Mouse (Mus musculus) liver, embryonic 12.5 days (tissue): ENCODE measurements around the gene Tmbim6. TPM values are rescaled to one million over a fixed set of nuclear protein-coding genes. Genes with fewer than 3 reads are reported as not detected.

Source experiments
- ATAC-seq: fragments of 200-750 bp; cut with Nextera tagmentation; 2 replicates; pipeline ENCODE4 v1.8.0; 2017; ENCODE audit warnings: moderate number of reproducible peaks, mild to moderate bottlenecking, moderate library complexity
- H3K27ac ChIP-seq: fragments of 300-500 bp; sonication (generic); 2 replicates; pipeline ENCODE4 v1.5.1; 2016; ENCODE audit warnings: mild to moderate bottlenecking
- H3K27me3 ChIP-seq: fragments of 300-500 bp; sonication (generic); replicated peaks from 2 replicates; pipeline ENCODE4 v1.6.1; 2016; ENCODE audit warnings: mild to moderate bottlenecking, moderate library complexity
- H3K36me3 ChIP-seq: fragments of 300-500 bp; sonication (generic); 2 replicates; pipeline ENCODE4 v1.6.1; 2016; ENCODE audit warnings: mild to moderate bottlenecking, moderate library complexity
- H3K4me1 ChIP-seq: fragments of 300-500 bp; sonication (generic); 2 replicates; pipeline ENCODE4 v1.6.1; 2016
- H3K4me2 ChIP-seq: fragments of 300-500 bp; sonication (generic); 2 replicates; pipeline ENCODE4 v1.6.1; 2016; ENCODE audit warnings: mild to moderate bottlenecking, moderate library complexity
- H3K4me3 ChIP-seq: fragments of 300-500 bp; sonication (generic); 2 replicates; pipeline ENCODE4 v1.5.1; 2016; ENCODE audit warnings: mild to moderate bottlenecking, moderate library complexity
- H3K9ac ChIP-seq: fragments of 300-500 bp; sonication (generic); 2 replicates; pipeline ENCODE4 v1.6.1; 2016; ENCODE audit warnings: mild to moderate bottlenecking, moderate library complexity
- H3K9me3 ChIP-seq: fragments of 300-500 bp; sonication (generic); replicated peaks from 2 replicates; pipeline ENCODE4 v1.6.1; 2016; ENCODE audit warnings: mild to moderate bottlenecking, moderate library complexity
- WGBS: fragments of 180-500 bp; shearing (Covaris S2); methylation state at CpG from one replicate; pipeline ENCODE4 v1.1.7; 2016; ENCODE audit not compliant: insufficient replicate concordance; 5-methylcytosine and 5-hydroxymethylcytosine counted together
- polyA plus RNA-seq: library from polyadenylated mRNA; unstranded; fragments of >200 nt; fragmentation: Nextera tagmentation; extraction: Ambion mirVana; gene quantifications from 2 replicates; pipeline ENCODE4 v1.2.1, GENCODE M21; 2016

Gene Tmbim6
- 199 and 201 TPM in 2 replicates for polyA plus RNA-seq

DNA sequence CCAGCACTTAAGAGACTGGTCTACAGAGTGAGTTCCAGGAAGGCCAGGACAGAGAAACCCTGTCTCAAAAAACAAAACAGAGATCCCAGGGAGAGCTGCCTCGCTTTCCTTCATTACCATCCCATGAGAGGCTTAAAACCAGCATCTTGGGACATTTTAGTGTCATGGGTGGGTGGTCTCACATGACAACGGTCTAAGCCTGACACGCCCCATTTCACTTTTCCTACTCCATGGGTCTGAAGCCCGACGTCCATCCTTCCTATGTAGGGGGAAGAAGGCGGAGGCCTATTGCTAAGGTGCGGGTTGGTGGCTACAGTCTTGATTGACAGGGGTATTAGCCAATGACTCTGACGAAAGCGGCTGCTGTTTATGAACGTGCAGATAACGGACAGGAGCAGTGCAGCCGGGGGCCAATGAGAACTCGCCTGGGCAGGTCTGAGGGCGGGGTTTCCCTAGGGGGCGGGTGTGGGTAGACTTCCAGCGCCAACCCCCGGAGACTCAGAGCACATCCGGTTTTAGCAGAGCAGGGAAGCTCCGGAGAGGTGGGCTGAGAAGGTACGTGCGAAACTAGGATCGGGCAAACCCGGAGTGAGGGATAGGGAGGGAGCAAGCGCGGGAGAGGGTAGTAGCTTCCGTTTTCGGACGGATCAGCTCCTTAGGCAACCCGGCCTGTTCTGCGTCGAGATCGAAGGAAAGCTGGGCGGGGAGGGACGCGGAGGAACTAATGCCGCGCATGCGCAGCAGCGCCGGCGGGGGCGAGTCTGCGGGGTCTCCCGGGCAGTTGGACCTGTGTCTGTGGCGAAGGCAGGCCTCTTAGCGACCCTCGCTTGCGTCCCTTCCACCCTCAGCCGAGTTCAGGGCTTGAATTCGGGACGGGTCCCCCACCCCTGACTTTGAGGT is at the start of gene Tmbim6:
TSS of gene Tmbim6 (plus strand) at position 397 of the 900 bp plus-strand sequence.
- peak within 1 kb of the TSS; percentile 80 for H3K4me2 ChIP-seq
- under 1% methylated on average over 51 of the region's 51 CpGs for WGBS
- no peaks in the 10 kb centered on the region for H3K36me3 ChIP-seq
- H3K4me1 ChIP-seq, result peaks cover 63% of the 10 kb centered on the region
- no peaks in the 10 kb centered on the region for H3K27me3 ChIP-seq
- H3K4me3 ChIP-seq, result peak within 1 kb of the TSS; percentile 87
- peak within 1 kb of the TSS; percentile 88 for H3K9ac ChIP-seq
- no peaks in the 10 kb centered on the region for H3K9me3 ChIP-seq
- H3K27ac ChIP-seq, result peak within 1 kb of the TSS; percentile 95
- ATAC-seq, result peak; percentile 97

- no peak overlapping the region for H3K4me3 ChIP-seq
- no peak overlapping the region for H3K27ac ChIP-seq
- no peaks in the 10 kb centered on the region for H3K9me3 ChIP-seq
- peaks cover 65% of the 10 kb centered on the region for H3K4me1 ChIP-seq
- no peak overlapping the region for H3K9ac ChIP-seq
- H3K36me3 ChIP-seq, result no peaks in the 10 kb centered on the region
- ATAC-seq, result no peak
- H3K27me3 ChIP-seq, result peaks cover 22% of the 10 kb centered on the region
- 36% methylated on average over 5 of the region's 5 CpGs for WGBS
- H3K4me2 ChIP-seq, result no peak overlapping the region
These were observed 49.1 kb upstream of the Tmbim6 start for GRCm38 (mm10) chr15:99343414-99344147.

- Histone ChIP-seq H3K27me3 (peaks cover 22% of the 10 kb centered on the region), H3K4me3 (no peak overlapping the region), H3K27ac (no peak overlapping the region), H3K9ac (no peak overlapping the region), H3K4me2 (no peak overlapping the region), H3K9me3 (no peaks in the 10 kb centered on the region), H3K4me1 (peaks cover 60% of the 10 kb centered on the region), H3K36me3 (no peaks in the 10 kb centered on the region)
- 58% methylated on average over 8 of the region's 8 CpGs for WGBS
- ATAC-seq, result no peak
These were observed 48.4 kb upstream of the Tmbim6 start for GRCm38 (mm10) chr15:99344148-99344870.

DNA sequence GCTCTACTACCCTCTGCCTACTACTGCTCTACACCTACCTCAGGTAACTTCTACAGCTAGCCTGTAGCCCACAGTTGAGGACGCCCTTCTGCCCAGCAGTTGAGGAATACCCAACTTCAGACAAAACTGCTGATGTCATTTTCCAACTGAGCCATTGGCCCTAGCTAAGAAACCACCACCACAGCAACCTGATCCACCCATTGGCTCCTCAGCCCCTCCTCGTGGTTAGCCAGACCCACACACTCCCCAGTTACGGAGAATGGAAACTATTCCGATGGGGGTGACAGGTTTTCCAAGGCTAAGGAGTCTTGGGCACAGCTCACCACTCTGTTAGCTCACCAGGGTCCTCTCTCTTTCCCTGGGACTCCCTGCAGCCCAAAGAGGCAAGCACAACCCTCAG is 47.7 kb upstream of the Tmbim6 start:
- ATAC-seq, result no peak
- Histone ChIP-seq H3K9ac (no peak overlapping the region), H3K4me1 (peaks cover 54% of the 10 kb centered on the region), H3K36me3 (no peaks in the 10 kb centered on the region), H3K4me2 (no peak overlapping the region), H3K27ac (no peak overlapping the region), H3K27me3 (peaks cover 22% of the 10 kb centered on the region), H3K9me3 (no peaks in the 10 kb centered on the region), H3K4me3 (no peak overlapping the region)
- 54% methylated on average over 4 of the region's 4 CpGs for WGBS

DNA sequence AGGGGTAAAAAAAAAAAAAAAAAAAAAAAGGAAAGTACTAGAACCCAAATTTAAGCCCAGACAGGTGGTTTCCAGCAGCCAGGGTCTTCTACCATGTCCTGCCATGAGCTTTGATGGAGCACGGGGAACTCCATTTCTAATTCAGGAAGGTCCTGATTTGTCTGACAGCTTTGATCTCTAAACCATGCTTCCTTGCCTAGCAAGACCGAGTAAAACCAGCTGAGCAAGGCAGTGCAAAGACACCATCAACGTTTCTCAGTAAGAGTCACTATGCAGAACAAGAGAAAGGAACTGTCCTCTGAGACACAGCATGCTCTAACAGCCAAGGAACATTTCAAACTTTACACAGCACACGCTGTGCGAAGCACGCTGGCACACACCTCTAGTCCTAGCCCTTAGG is 41.1 kb upstream of the Tmbim6 start:
- H3K4me1 ChIP-seq, result no peaks in the 10 kb centered on the region
- no peak overlapping the region for H3K4me3 ChIP-seq
- no peaks in the 10 kb centered on the region for H3K9me3 ChIP-seq
- H3K4me2 ChIP-seq, result no peak overlapping the region
- H3K27me3 ChIP-seq, result no peaks in the 10 kb centered on the region
- H3K9ac ChIP-seq, result no peak overlapping the region
- no peak for ATAC-seq
- no peak overlapping the region for H3K27ac ChIP-seq
- 52% methylated on average over 6 of the region's 6 CpGs for WGBS
- no peaks in the 10 kb centered on the region for H3K36me3 ChIP-seq

GRCm38 (mm10) chr15:99352306-99352705 is 40.4 kb upstream of the Tmbim6 start:
- WGBS, result 31% methylated on average over 5 of the region's 5 CpGs
- Histone ChIP-seq H3K27me3 (no peaks in the 10 kb centered on the region), H3K9me3 (no peaks in the 10 kb centered on the region), H3K9ac (no peak overlapping the region), H3K4me2 (no peak overlapping the region), H3K27ac (no peak overlapping the region), H3K4me1 (no peaks in the 10 kb centered on the region), H3K4me3 (no peak overlapping the region), H3K36me3 (no peaks in the 10 kb centered on the region)
- ATAC-seq, result no peak

- ATAC-seq, result no peak
- no peak overlapping the region for H3K27ac ChIP-seq
- H3K4me1 ChIP-seq, result no peaks in the 10 kb centered on the region
- H3K4me2 ChIP-seq, result no peak overlapping the region
- WGBS, result 56% methylated on average over 6 of the region's 6 CpGs
- no peak overlapping the region for H3K4me3 ChIP-seq
- H3K36me3 ChIP-seq, result no peaks in the 10 kb centered on the region
- H3K9ac ChIP-seq, result no peak overlapping the region
- H3K27me3 ChIP-seq, result no peaks in the 10 kb centered on the region
- H3K9me3 ChIP-seq, result no peaks in the 10 kb centered on the region
These were observed 37.0 kb upstream of the Tmbim6 start for GRCm38 (mm10) chr15:99355660-99356059.

DNA sequence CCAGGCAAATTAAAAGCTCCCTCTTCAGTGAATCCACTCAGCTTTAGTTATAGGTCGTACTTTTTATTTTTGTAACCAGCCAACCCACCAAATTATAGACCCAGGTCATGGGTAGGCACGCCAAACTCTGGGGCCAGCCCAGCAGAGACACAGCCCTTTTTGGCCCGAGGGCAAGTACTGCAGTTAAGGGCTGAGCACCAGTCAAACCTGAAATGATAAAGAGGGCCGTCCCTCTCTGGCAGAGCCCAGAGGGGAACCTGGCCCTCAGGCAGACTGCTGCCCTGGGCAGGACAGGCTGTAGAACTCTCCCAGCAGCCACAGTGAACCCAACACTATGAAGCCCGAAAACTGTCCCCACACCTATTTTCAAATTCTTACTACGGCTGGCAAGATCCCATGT is 36.2 kb upstream of the Tmbim6 start:
- Histone ChIP-seq H3K4me2 (no peak overlapping the region), H3K36me3 (no peaks in the 10 kb centered on the region), H3K4me3 (no peak overlapping the region), H3K27me3 (no peaks in the 10 kb centered on the region), H3K9me3 (no peaks in the 10 kb centered on the region), H3K9ac (no peak overlapping the region), H3K4me1 (no peaks in the 10 kb centered on the region), H3K27ac (no peak overlapping the region)
- WGBS, result 57% methylated on average over 6 of the region's 6 CpGs
- no peak for ATAC-seq

DNA sequence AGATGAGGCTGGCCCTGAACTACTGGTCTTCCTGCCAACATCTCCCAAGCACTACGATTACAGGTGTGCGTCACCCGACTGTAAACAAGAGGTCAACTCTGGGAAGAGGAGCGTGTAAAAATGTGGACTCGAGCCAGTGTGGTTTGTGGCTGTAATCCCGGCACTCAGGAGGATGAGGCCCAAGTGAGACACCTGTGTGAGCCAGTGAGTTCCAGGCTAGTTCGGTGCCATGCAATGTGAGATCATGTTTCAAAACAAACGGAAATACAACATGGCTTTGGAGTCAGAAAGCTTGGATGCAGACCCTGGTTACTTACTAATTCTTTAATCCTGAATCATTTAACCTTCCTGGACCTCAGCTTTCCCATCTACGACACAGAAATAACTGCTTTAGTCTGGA is 33.7 kb upstream of the Tmbim6 start:
- no peak overlapping the region for H3K4me3 ChIP-seq
- no peak overlapping the region for H3K4me2 ChIP-seq
- no peak overlapping the region for H3K9ac ChIP-seq
- ATAC-seq, result no peak
- WGBS, result 75% methylated on average over 9 of the region's 9 CpGs
- no peak overlapping the region for H3K27ac ChIP-seq
- no peaks in the 10 kb centered on the region for H3K27me3 ChIP-seq
- no peaks in the 10 kb centered on the region for H3K36me3 ChIP-seq
- no peaks in the 10 kb centered on the region for H3K4me1 ChIP-seq
- no peaks in the 10 kb centered on the region for H3K9me3 ChIP-seq

DNA sequence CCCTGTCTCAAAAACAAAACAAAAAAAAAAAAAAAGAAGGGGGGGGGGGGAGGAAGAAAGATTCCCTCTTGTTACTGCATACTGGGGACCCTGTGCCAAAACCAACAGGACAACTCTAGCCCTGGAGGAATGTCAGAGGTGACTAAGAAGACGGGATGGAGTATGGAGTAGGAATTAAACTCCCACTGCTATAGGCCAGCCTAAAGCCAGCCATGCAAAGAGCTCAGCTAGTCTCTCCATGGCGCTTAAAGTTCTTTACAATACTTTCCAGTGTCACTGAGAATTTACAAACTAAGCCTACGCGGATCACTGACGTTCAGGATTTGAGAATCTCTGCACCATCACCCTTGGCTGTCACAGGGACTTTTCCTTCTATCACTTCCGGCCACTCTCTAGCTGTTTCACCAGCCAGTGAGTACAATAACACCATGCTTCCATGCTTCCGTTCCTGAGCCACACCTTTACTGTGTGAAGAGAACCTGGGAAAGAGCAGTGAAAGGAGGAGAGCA is 28.6 kb upstream of the Tmbim6 start:
- WGBS, result 71% methylated on average over 7 of the region's 7 CpGs
- H3K4me3 ChIP-seq, result no peak overlapping the region
- no peak overlapping the region for H3K9ac ChIP-seq
- H3K36me3 ChIP-seq, result no peaks in the 10 kb centered on the region
- H3K9me3 ChIP-seq, result no peaks in the 10 kb centered on the region
- no peak overlapping the region for H3K27ac ChIP-seq
- H3K4me2 ChIP-seq, result no peak overlapping the region
- H3K27me3 ChIP-seq, result peaks cover 13% of the 10 kb centered on the region
- H3K4me1 ChIP-seq, result peaks cover 20% of the 10 kb centered on the region
- no peak for ATAC-seq

GRCm38 (mm10) chr15:99364921-99365320 is 27.8 kb upstream of the Tmbim6 start:
- H3K27ac ChIP-seq, result no peak overlapping the region

More at GRCm38 (mm10) chr15:99364921-99365320, 27.8 kb upstream of the Tmbim6 start:
- ATAC-seq, result no peak
- H3K27me3 ChIP-seq, result peaks cover 22% of the 10 kb centered on the region
- H3K4me2 ChIP-seq, result no peak overlapping the region
- H3K4me3 ChIP-seq, result no peak overlapping the region
- H3K4me1 ChIP-seq, result peaks cover 28% of the 10 kb centered on the region
- H3K9me3 ChIP-seq, result no peaks in the 10 kb centered on the region
- 25% methylated on average over 8 of the region's 8 CpGs for WGBS
- no peaks in the 10 kb centered on the region for H3K36me3 ChIP-seq
- H3K9ac ChIP-seq, result no peak overlapping the region
